Mouse (Mus musculus) kidney, postnatal 0 days (tissue): ENCODE results near the gene Lmx1a. TPM values are rescaled to one million over a fixed set of nuclear protein-coding genes. Genes with fewer than 3 reads are reported as not detected.

Source experiments
- ATAC-seq: fragments of 200-750 bp; cut with Nextera tagmentation; replicated peaks from 2 replicates; pipeline ENCODE4 v1.8.0; 2017; ENCODE audit warnings: low read depth, moderate number of reproducible peaks, moderate TSS enrichment, moderate library complexity; ENCODE audit not compliant: low FRiP score
- DNase-seq: peaks from one replicate; pipeline ENCODE4 v3.0.0-alpha.2; 2016; ENCODE audit warnings: low spot score
- H3K27ac ChIP-seq: fragments of 300-500 bp; sonication (generic); 2 replicates; pipeline ENCODE4 v1.5.1; 2014; ENCODE audit warnings: mild to moderate bottlenecking
- H3K27me3 ChIP-seq: fragments of 300-500 bp; sonication (generic); 2 replicates; pipeline ENCODE4 v1.6.1; 2014; ENCODE audit warnings: low read length, mixed read lengths; ENCODE audit not compliant: insufficient read depth
- H3K36me3 ChIP-seq: fragments of 300-500 bp; sonication (generic); 2 replicates; pipeline ENCODE4 v1.6.1; 2014; ENCODE audit warnings: low read length, mixed read lengths; ENCODE audit not compliant: insufficient read depth
- H3K4me1 ChIP-seq: fragments of 300-500 bp; sonication (generic); replicated peaks from 2 replicates; pipeline ENCODE4 v1.6.1; 2014; ENCODE audit warnings: antibody characterized with exemption, low read length, mixed read lengths; ENCODE audit not compliant: insufficient read depth
- H3K4me2 ChIP-seq: fragments of 300-500 bp; sonication (generic); 2 replicates; pipeline ENCODE4 v1.6.1; 2014; ENCODE audit warnings: mild to moderate bottlenecking, low read length, moderate library complexity, mixed read lengths
- H3K4me3 ChIP-seq: fragments of 300-500 bp; sonication (generic); replicated peaks from 2 replicates; pipeline ENCODE4 v1.5.1; 2014; ENCODE audit warnings: low read depth, low read length
- H3K9ac ChIP-seq: fragments of 300-500 bp; sonication (generic); 2 replicates; pipeline ENCODE4 v1.6.1; 2014; ENCODE audit warnings: low read depth, low read length
- H3K9me3 ChIP-seq: fragments of 300-500 bp; sonication (generic); replicated peaks from 2 replicates; pipeline ENCODE4 v1.6.1; 2016; ENCODE audit warnings: low read length, inconsistent platforms, mixed read lengths
- CTCF ChIP-seq: IDR thresholded peaks from 2 replicates; pipeline ENCODE4 v1.5.1; 2016; ENCODE audit warnings: antibody characterized with exemption, low read depth, mild to moderate bottlenecking, moderate library complexity
- WGBS: fragments of 180-500 bp; shearing (Covaris S2); extraction: QIAGEN DNeasy Blood & Tissue Kit; methylation state at CpG from one replicate; pipeline ENCODE4 v1.1.7; 2014; 5-methylcytosine and 5-hydroxymethylcytosine counted together
- polyA plus RNA-seq: library from polyadenylated mRNA; unstranded; fragments of >200 nt; fragmentation: Nextera tagmentation; extraction: Ambion mirVana; gene quantifications from 2 replicates; pipeline ENCODE4 v1.2.1, GENCODE M21; 2015

Gene Lmx1a
- polyA plus RNA-seq, 1 experiment from 2014 or later, result 0.04 TPM

GRCm38 (mm10) chr1:167688001-167688346 lies 1.1 kb upstream of the Lmx1a start:
- Histone ChIP-seq H3K36me3 (no peaks in the 10 kb centered on the region), H3K27ac (no peak overlapping the region), H3K4me3 (peak overlapping the region; percentile 37; the same call in 1 of the 2 replicates), H3K4me1 (peaks cover 7% of the 10 kb centered on the region; the same call in 1 of the 2 replicates), H3K27me3 (peaks cover 68% of the 10 kb centered on the region), H3K4me2 (peak overlapping the region; percentile 88), H3K9me3 (0 out of 2 replicates have a peak, but pooled peaks cover 4% of the 10 kb centered on the region), H3K9ac (no peak overlapping the region)
- ATAC-seq (no peak), DNase-seq (no peak)
- no peak for TF ChIP-seq CTCF
- 0% methylated on average over 8 of the region's 8 CpGs for WGBS

DNA sequence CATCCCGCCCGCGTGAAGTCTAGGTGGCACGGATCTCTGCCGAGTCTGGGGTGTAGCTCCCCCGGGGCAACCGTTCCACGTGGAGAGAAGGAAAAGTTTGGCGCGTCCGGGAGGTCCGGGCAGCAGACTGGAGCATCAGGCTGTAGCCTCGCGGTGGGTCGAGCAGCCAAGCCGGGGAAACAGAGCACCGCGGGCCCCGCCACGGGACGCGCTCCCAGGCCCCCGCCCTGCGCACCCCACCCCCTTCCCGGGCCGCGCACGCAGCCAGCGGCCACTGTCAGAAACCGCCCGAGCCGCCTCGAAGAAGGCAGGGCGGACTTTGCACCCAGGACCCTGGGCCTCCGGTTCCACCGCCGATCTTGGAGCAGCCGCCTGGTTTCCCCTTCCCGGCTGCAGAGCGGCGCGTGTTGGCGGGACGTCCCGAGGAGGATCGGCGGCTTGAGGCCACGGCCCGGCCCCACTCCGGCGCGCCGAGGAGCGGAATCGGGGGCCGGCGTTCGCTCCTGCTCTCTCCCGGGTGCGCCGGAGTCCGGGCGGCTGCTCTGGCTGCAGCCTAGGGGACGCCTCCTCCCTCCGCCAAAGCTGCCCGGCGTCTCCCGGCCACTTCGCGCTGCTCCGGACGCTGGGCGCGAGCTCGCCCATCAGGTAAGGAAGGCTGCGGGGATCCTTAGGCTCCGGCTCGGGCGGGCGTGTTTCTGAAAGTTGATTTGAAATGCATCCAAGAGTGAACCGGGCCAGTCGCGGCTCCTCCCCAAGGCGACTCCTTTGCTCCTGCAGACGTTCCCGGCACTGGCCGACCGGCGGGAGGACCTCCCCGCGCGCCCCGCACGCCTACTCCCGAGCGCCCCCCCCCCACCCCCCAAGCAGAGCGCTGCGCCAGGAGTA lies 448 bp upstream of the Lmx1a start:
- Histone ChIP-seq H3K9me3 (0 out of 2 replicates have a peak, but pooled peaks cover 4% of the 10 kb centered on the region), H3K27ac (no peak overlapping the region), H3K27me3 (peaks cover 70% of the 10 kb centered on the region), H3K36me3 (no peaks in the 10 kb centered on the region), H3K4me2 (peak overlapping the region; percentile 88), H3K9ac (peak overlapping the region; percentile 46; the same call in 1 of the 2 replicates), H3K4me3 (peak overlapping the region; percentile 37), H3K4me1 (peaks cover 7% of the 10 kb centered on the region; the same call in 1 of the 2 replicates)
- ATAC-seq (peak; percentile 64), DNase-seq (no peak)
- 2% methylated on average over 89 of the region's 98 CpGs for WGBS
- TF ChIP-seq CTCF, result no peak

DNA sequence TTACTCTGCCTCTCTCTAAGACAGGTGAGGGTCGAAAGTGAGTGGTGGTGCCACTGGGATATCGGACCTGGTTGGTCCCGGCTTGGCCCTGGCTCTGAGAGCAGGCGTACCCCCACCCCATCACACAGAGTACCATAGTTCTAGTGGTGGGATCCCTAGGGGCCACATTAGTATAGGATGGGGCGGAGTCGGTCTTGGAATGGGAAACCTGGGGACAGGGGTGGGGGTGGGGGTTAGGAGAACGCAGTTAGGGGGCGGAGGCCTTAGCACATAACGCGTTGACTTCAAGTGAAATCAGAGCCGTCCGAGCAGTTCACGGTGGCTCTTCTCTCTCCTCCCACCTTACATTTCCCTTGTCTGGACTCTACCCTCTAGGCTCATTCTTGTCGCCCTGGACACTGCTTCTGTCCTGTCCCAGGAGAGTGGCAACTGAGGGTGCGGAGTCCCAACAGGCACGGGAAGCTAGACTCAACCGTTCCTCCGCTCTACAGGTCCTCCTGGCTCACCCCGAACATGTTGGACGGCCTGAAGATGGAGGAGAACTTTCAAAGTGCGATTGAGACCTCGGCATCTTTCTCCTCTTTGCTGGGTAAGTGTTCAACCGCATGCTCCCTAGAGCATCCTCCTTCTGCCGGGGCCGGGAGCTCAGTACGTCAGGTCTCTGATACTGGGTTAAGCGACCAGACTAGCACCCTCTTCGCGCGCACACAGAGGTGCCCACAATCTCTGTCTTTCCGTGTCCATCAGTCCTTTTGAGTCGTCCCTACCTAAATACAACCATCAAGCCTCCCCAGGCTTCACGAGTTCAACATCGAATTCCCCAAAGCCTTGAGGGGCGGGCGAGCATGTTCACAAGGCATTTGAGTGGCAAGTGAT lies 463 bp downstream of the Lmx1a start:
- Histone ChIP-seq H3K36me3 (no peaks in the 10 kb centered on the region), H3K4me3 (peak overlapping the region; percentile 37), H3K4me2 (peak overlapping the region; percentile 88), H3K27ac (no peak overlapping the region), H3K4me1 (peaks cover 7% of the 10 kb centered on the region; the same call in 1 of the 2 replicates), H3K27me3 (peaks cover 78% of the 10 kb centered on the region), H3K9ac (no peak overlapping the region), H3K9me3 (0 out of 2 replicates have a peak, but pooled peaks cover 3% of the 10 kb centered on the region)
- ATAC-seq, result peak; percentile 55
- no peak for TF ChIP-seq CTCF
- 2% methylated on average over 36 of the region's 36 CpGs for WGBS
- DNase-seq, result no peak

GRCm38 (mm10) chr1:167690138-167690710 lies 1.2 kb downstream of the Lmx1a start:
- Histone ChIP-seq H3K27ac (no peak overlapping the region), H3K9ac (no peak overlapping the region), H3K27me3 (peaks cover 84% of the 10 kb centered on the region), H3K4me3 (no peak overlapping the region), H3K9me3 (no peaks in the 10 kb centered on the region), H3K4me2 (no peak overlapping the region), H3K36me3 (no peaks in the 10 kb centered on the region), H3K4me1 (peaks cover 7% of the 10 kb centered on the region; the same call in 1 of the 2 replicates)
- 3% methylated on average over 17 of the region's 17 CpGs for WGBS
- TF ChIP-seq CTCF, result no peak
- no peak for DNase-seq
- ATAC-seq, result no peak

GRCm38 (mm10) chr1:167690716-167691550 lies 1.9 kb downstream of the Lmx1a start:
- no peak for TF ChIP-seq CTCF
- H3K4me1 ChIP-seq, result peaks cover 7% of the 10 kb centered on the region; the same call in 1 of the 2 replicates
- H3K36me3 ChIP-seq, result no peaks in the 10 kb centered on the region
- ATAC-seq (no peak), DNase-seq (no peak)
- H3K27ac ChIP-seq, result no peak overlapping the region
- peaks cover 87% of the 10 kb centered on the region for H3K27me3 ChIP-seq
- H3K4me2 ChIP-seq, result no peak overlapping the region
- WGBS, result 7% methylated on average over 21 of the region's 21 CpGs
- H3K9ac ChIP-seq, result no peak overlapping the region
- no peak overlapping the region for H3K4me3 ChIP-seq
- no peaks in the 10 kb centered on the region for H3K9me3 ChIP-seq
